Mouse (Mus musculus) kidney, postnatal 0 days (tissue): ENCODE data around the gene Bcar3. TPM values are rescaled to one million over a fixed set of nuclear protein-coding genes. Genes with fewer than 3 reads are reported as not detected.
A peak's percentile ranks its signal among the peaks of the same experiment; 100 is the strongest.
"Not testable (repeated sequence)": the region's sequence is repeated elsewhere in the genome, so short reads cannot be mapped to it uniquely, and the experiment has no call there.

Experiments used
- ATAC-seq: fragments of 200-750 bp; cut with Nextera tagmentation; replicated peaks from 2 replicates; pipeline ENCODE4 v1.8.0; 2017; ENCODE audit warnings: low read depth, moderate number of reproducible peaks, moderate TSS enrichment, moderate library complexity; ENCODE audit not compliant: low FRiP score
- DNase-seq: peaks from one replicate; pipeline ENCODE4 v3.0.0-alpha.2; 2016; ENCODE audit warnings: low spot score
- H3K27ac ChIP-seq: fragments of 300-500 bp; sonication (generic); 2 replicates; pipeline ENCODE4 v1.5.1; 2014; ENCODE audit warnings: mild to moderate bottlenecking
- H3K27me3 ChIP-seq: fragments of 300-500 bp; sonication (generic); 2 replicates; pipeline ENCODE4 v1.6.1; 2014; ENCODE audit warnings: low read length, mixed read lengths; ENCODE audit not compliant: insufficient read depth
- H3K36me3 ChIP-seq: fragments of 300-500 bp; sonication (generic); 2 replicates; pipeline ENCODE4 v1.6.1; 2014; ENCODE audit warnings: low read length, mixed read lengths; ENCODE audit not compliant: insufficient read depth
- H3K4me1 ChIP-seq: fragments of 300-500 bp; sonication (generic); replicated peaks from 2 replicates; pipeline ENCODE4 v1.6.1; 2014; ENCODE audit warnings: antibody characterized with exemption, low read length, mixed read lengths; ENCODE audit not compliant: insufficient read depth
- H3K4me2 ChIP-seq: fragments of 300-500 bp; sonication (generic); 2 replicates; pipeline ENCODE4 v1.6.1; 2014; ENCODE audit warnings: mild to moderate bottlenecking, low read length, moderate library complexity, mixed read lengths
- H3K4me3 ChIP-seq: fragments of 300-500 bp; sonication (generic); replicated peaks from 2 replicates; pipeline ENCODE4 v1.5.1; 2014; ENCODE audit warnings: low read depth, low read length
- H3K9ac ChIP-seq: fragments of 300-500 bp; sonication (generic); 2 replicates; pipeline ENCODE4 v1.6.1; 2014; ENCODE audit warnings: low read depth, low read length
- H3K9me3 ChIP-seq: fragments of 300-500 bp; sonication (generic); replicated peaks from 2 replicates; pipeline ENCODE4 v1.6.1; 2016; ENCODE audit warnings: low read length, inconsistent platforms, mixed read lengths
- CTCF ChIP-seq: IDR thresholded peaks from 2 replicates; pipeline ENCODE4 v1.5.1; 2016; ENCODE audit warnings: antibody characterized with exemption, low read depth, mild to moderate bottlenecking, moderate library complexity
- WGBS: fragments of 180-500 bp; shearing (Covaris S2); extraction: QIAGEN DNeasy Blood & Tissue Kit; methylation state at CpG from one replicate; pipeline ENCODE4 v1.1.7; 2014; 5-methylcytosine and 5-hydroxymethylcytosine counted together
- polyA plus RNA-seq: library from polyadenylated mRNA; unstranded; fragments of >200 nt; fragmentation: Nextera tagmentation; extraction: Ambion mirVana; gene quantifications from 2 replicates; pipeline ENCODE4 v1.2.1, GENCODE M21; 2015

The Bcar3 gene
- polyA plus RNA-seq, 1 experiment from 2014 or later = 18.8 TPM

- peak overlapping the region; percentile 89; the same call in 1 of the 2 replicates for H3K4me3 ChIP-seq
- no peaks in the 10 kb centered on the region for H3K9me3 ChIP-seq
- ATAC-seq (no peak), DNase-seq (no peak)
- 61% methylated on average over 12 of the region's 12 CpGs for WGBS
- H3K36me3 ChIP-seq = no peaks in the 10 kb centered on the region
- peak overlapping the region; percentile 54; the same call in 1 of the 2 replicates for H3K9ac ChIP-seq
- peak overlapping the region; percentile 83 for H3K4me2 ChIP-seq
- TF ChIP-seq CTCF = no peak
- no peaks in the 10 kb centered on the region for H3K27me3 ChIP-seq
- peak overlapping the region; percentile 27; the same call in 1 of the 2 replicates for H3K27ac ChIP-seq
- H3K4me1 ChIP-seq = 0 out of 2 replicates have a peak, but pooled peaks cover 2% of the 10 kb centered on the region
These were observed 46.8 kb upstream of the Bcar3 start for GRCm38 (mm10) chr3:122246986-122247767.

- no peak for DNase-seq
- Histone ChIP-seq H3K9ac (no peak overlapping the region), H3K4me3 (no peak overlapping the region), H3K4me2 (peak overlapping the region; percentile 83; the same call in 1 of the 2 replicates), H3K27me3 (no peaks in the 10 kb centered on the region), H3K4me1 (0 out of 2 replicates have a peak, but pooled peaks cover 2% of the 10 kb centered on the region), H3K9me3 (no peaks in the 10 kb centered on the region), H3K27ac (no peak overlapping the region), H3K36me3 (no peaks in the 10 kb centered on the region)
- TF ChIP-seq CTCF = no peak
- no peak for ATAC-seq
- 100% methylated on average over 2 of the region's 2 CpGs for WGBS
These were observed 46.2 kb upstream of the Bcar3 start for GRCm38 (mm10) chr3:122247768-122248100.

GRCm38 (mm10) chr3:122252466-122253253, 41.3 kb upstream of the Bcar3 start:
- TF ChIP-seq CTCF = no peak
- Histone ChIP-seq H3K9ac (no peak overlapping the region), H3K4me1 (no peaks in the 10 kb centered on the region), H3K9me3 (no peaks in the 10 kb centered on the region), H3K4me3 (no peak overlapping the region), H3K27ac (no peak overlapping the region), H3K27me3 (no peaks in the 10 kb centered on the region), H3K36me3 (0 out of 2 replicates have a peak, but pooled peaks cover 3% of the 10 kb centered on the region), H3K4me2 (no peak overlapping the region)
- DNase-seq = no peak
- ATAC-seq = no peak
- WGBS = 56% methylated on average over 3 of the region's 3 CpGs

- not testable (repeated sequence) for H3K27me3 ChIP-seq, H3K4me2 ChIP-seq, H3K9ac ChIP-seq, H3K9me3 ChIP-seq, H3K4me1 ChIP-seq, H3K36me3 ChIP-seq, ATAC-seq, DNase-seq, H3K27ac ChIP-seq, H3K4me3 ChIP-seq
- WGBS = 93% methylated on average over 7 of the region's 7 CpGs
These were observed 39.9 kb upstream of the Bcar3 start for GRCm38 (mm10) chr3:122254050-122254449.

- peak; percentile 47 for TF ChIP-seq CTCF
- H3K27ac ChIP-seq = no peak overlapping the region
- ATAC-seq (no peak), DNase-seq (no peak)
- H3K36me3 ChIP-seq = peaks cover 8% of the 10 kb centered on the region; the same call in 1 of the 2 replicates
- 0 out of 2 replicates have a peak, but pooled peaks cover 1% of the 10 kb centered on the region for H3K4me1 ChIP-seq
- H3K9me3 ChIP-seq = no peaks in the 10 kb centered on the region
- H3K9ac ChIP-seq = no peak overlapping the region
- H3K27me3 ChIP-seq = no peaks in the 10 kb centered on the region
- H3K4me2 ChIP-seq = no peak overlapping the region
- no peak overlapping the region for H3K4me3 ChIP-seq
- WGBS = 72% methylated on average over 5 of the region's 5 CpGs
These were observed 23.9 kb upstream of the Bcar3 start for GRCm38 (mm10) chr3:122269986-122270385.

GRCm38 (mm10) chr3:122272565-122272964, 21.4 kb upstream of the Bcar3 start:
- not testable (repeated sequence) for H3K4me1 ChIP-seq, H3K9me3 ChIP-seq, H3K4me2 ChIP-seq, H3K4me3 ChIP-seq, H3K9ac ChIP-seq, DNase-seq, ATAC-seq, H3K27ac ChIP-seq, H3K27me3 ChIP-seq
- H3K36me3 ChIP-seq = peaks cover 12% of the 10 kb centered on the region; the same call in 1 of the 2 replicates
- 67% methylated on average over 1 of the region's 1 CpGs for WGBS
